Mouse (Mus musculus) heart, adult 18-20 months (tissue): ENCODE results near the gene Nup62cl. TPM values are rescaled to one million over a fixed set of nuclear protein-coding genes. Genes with fewer than 3 reads are reported as not detected.
A peak's percentile ranks its signal among the peaks of the same experiment; 100 is the strongest.

ENCODE experiments used
- DNase-seq, 2 experiments: peaks; one replicate each; pipeline ENCODE4 v3.0.0; 2021 to 2022; ENCODE audit warnings: mixed read lengths in 1 of 2
- long read RNA-seq, 2 experiments: library from polyadenylated mRNA; stranded (forward); transcript quantifications; one replicate each; pipeline ENCODE4 v2.0.0; 2021
- total RNA-seq, 2 experiments: library from RNA; stranded (reverse); gene quantifications; 2 replicates each; pipeline ENCODE4 v1.2.3; 2021

The Nup62cl gene
- total RNA-seq = not detected
- long read RNA-seq, experiment 1 = 0 reads
- long read RNA-seq, experiment 2 = 0 reads

GRCm38 (mm10) chrX:140062135-140062975 lies at the start of gene Nup62cl, which contains the start of gene Pih1h3b:
Gene Nup62cl, minus strand, starts transcription at chrX:140062712.
Gene Pih1h3b, plus strand, starts transcription at chrX:140062879.
- DNase-seq = peak; percentile 35 to 36

GRCm38 (mm10) chrX:140094066-140094465 lies 31.6 kb upstream of the Nup62cl start:
- no peak for DNase-seq

- no peak for DNase-seq
Observed at GRCm38 (mm10) chrX:140082535-140082934, 20.0 kb upstream of the Nup62cl start.

GRCm38 (mm10) chrX:140060886-140061874 lies 1.3 kb downstream of the Nup62cl start:
- no peak for DNase-seq

- DNase-seq = no peak
Observed at GRCm38 (mm10) chrX:139998691-139999065, 63.8 kb downstream of the Nup62cl start.

GRCm38 (mm10) chrX:139997740-139998690 lies 64.5 kb downstream of the Nup62cl start, which contains the start of gene Rbm41:
Gene Rbm41, minus strand, starts transcription at chrX:139998595.
- peak; percentile 64 to 68 for DNase-seq

- DNase-seq = no peak
Observed at GRCm38 (mm10) chrX:139982115-139982514, 80.4 kb downstream of the Nup62cl start.

Other genes with a start within 250 kb of the Nup62cl start
- gene Morc4, start 191.0 kb downstream of the Nup62cl start, total RNA-seq = 1 to 10 TPM; 4.6 to 6.0 TPM
- gene Rbm41, start 64.1 kb downstream of the Nup62cl start, total RNA-seq = 1 to 10 TPM; 5.6 to 6.7 TPM
- gene Pih1h3b, start 167 bp upstream of the Nup62cl start, total RNA-seq = not detected